Mouse (Mus musculus) gastrocnemius, postnatal 14 days (tissue): ENCODE measurements at regions not wholly inside any gene's neighbourhood (a gene's known extent, or its start where the extent isn't known, plus 50 kb on each side); places are given as distances from the start of the nearest gene placed in this dataset.

Source experiments
- DNase-seq: peaks from one replicate; pipeline ENCODE4 v3.0.0; 2021; ENCODE audit warnings: mixed read lengths
- intact Hi-C: fragments of 180-260 bp; cut with DNase I; formaldehyde crosslinking; loops from one replicate; pipeline ENCODE4 v1.15.1; 2025; ENCODE audit warnings: low total_unique reads

DNA sequence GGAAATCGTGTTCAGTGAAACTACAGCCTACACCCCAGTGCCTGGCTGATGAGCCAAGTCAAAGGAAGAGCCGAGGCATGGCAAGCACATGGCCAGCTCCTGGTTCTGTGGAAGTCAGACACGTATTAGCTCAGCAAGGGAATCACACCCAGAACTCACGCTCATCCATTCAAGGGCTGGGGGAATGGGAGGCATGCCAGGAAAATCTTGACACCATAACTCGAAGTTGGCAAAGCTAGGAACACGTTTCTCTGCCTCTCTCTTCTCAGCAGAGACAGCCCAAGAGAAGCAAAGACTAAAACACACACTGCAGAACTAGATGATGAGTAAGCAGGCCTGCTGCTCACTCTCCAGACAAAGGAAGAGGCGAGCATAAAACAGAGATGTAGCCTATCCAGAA lies 53.5 kb upstream of the Ypel5 start:
- intact Hi-C loops = loop anchor here (1.0 to 10.0 kb wide), 2 partner anchors 179 to 818 kb away; no protein-coding TSS in a partner anchor
- no peak for DNase-seq

DNA sequence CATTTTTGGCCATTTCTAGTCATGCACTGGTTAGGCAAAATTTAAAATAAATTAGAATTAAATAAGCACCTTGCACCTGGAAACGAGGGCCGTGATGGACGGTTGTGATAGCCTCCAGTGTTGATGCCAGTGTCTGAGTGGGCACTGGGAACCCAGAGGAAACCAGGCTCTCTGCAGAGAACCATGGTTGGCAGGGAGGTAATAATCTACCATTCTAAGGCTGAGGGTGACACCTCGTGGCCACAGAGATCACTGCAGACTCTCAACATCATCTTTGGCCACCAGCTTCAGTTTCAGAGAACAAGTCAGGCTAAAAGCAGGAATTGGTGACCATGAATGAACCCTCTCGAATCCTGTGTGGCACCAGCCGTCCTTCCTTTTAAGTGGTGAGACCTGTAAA lies 54.5 kb upstream of the Ypel5 start:
- intact Hi-C loops = loop anchor here (1.0 to 10.0 kb wide), 2 partner anchors 178 to 817 kb away; no protein-coding TSS in a partner anchor
- DNase-seq = peak; percentile 40

DNA sequence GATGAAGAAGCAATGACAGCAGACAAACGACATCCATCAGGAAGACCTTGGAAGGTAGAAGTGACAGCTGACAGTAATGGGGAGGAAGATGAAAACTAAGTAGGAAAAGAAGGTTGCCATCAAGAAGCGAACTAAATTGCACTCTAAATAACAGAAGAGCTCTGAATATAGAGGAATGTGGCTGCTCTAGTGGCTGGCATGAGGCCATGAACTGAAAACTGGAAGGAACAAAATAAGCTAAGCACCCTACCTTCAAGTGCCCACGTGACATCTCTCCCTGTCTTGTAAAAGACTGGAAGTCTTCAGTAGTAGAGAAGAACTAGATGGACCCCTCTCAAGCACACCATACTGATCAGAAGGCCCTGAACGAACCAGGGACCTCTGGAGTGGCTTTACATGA lies 68.0 kb upstream of the Ypel5 start:
- intact Hi-C loops = no loop called here
- DNase-seq = no peak

GRCm38 (mm10) chr17:72760937-72761336 lies 75.3 kb upstream of the Ypel5 start:
- no peak for DNase-seq
- intact Hi-C loops = no loop called here

DNA sequence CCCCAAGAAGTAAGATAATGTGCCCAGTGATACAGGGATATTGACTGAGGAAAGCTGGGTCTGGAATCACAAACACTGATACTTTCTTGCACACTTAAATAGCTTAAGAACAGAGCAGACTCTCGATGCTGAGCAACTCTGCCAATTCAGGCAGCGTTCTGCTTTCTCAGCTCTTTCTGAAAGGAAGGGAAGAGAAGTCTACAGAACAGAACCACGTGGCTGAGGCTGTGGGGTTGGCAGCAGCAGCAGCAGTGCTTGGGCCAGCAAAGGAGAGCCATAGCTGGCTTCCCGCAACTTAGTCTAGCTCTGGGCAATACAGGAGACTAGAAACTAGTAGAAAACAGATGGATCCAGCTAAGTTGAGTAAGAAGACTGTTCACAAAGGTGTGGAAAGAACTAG lies 89.8 kb upstream of the Ypel5 start:
- intact Hi-C loops = no loop called here
- DNase-seq = no peak

- no peak for DNase-seq
These were observed 103.2 kb upstream of the Ypel5 start for GRCm38 (mm10) chr17:72733006-72733405.

GRCm38 (mm10) chr17:72731691-72732090 lies 104.6 kb upstream of the Ypel5 start:
- intact Hi-C loops = no loop called here

More at GRCm38 (mm10) chr17:72733006-72733405, 103.2 kb upstream of the Ypel5 start:
- intact Hi-C loops = no loop called here

GRCm38 (mm10) chr17:72731175-72731574 lies 105.1 kb upstream of the Ypel5 start:
- intact Hi-C loops = no loop called here
- no peak for DNase-seq

More at GRCm38 (mm10) chr17:72731691-72732090, 104.6 kb upstream of the Ypel5 start:
- DNase-seq = no peak

GRCm38 (mm10) chr17:72720753-72721152 lies 115.5 kb upstream of the Ypel5 start:
- DNase-seq = no peak
- intact Hi-C loops = no loop called here

DNA sequence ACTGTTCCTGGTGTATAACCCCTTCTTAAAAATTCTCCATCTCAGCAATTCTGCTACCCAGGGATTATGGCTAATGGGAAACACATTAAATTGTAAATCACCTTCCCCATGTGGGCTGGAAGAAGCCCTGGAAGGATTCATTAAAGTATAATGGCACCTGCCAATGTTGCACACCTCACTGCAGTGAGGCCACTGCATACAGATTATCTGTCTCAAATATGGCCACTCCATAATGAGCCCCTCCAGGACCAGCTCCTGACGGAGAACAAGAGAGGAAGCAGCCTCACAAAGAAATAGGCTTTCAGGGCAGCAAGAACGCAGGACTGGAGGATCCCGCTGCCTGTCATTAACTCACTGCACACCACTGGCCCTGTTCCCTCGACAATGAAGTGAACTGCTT lies 115.2 kb upstream of the Alk start:
- intact Hi-C loops = no loop called here
- DNase-seq = no peak

GRCm38 (mm10) chr17:72691630-72692029 lies 87.2 kb upstream of the Alk start:
- intact Hi-C loops = no loop called here
- no peak for DNase-seq

GRCm38 (mm10) chr17:72689606-72690005 lies 85.2 kb upstream of the Alk start:
- DNase-seq = no peak
- intact Hi-C loops = no loop called here

DNA sequence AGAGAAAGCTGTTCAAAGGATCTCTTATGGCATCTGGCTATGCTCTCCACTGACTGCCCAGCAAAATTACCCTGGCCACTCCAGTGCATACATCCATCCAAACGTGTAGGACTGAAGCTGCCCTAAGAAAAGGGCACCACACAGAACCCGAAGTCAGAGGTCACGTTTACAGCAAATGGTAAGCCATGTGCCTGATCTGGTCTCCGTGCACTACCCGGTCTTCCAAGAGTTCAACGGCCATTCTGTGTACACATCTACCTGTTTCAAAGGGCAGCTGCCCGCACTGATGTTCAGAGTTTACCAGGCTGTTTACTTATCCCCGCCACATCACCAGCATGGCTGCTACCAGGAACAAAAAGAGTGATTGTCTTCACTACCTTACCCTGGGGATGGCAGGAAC lies 84.4 kb upstream of the Alk start:
- no peak for DNase-seq
- intact Hi-C loops = no loop called here

- intact Hi-C loops = no loop called here
These were observed 70.2 kb upstream of the Alk start for GRCm38 (mm10) chr17:72674658-72675057.

DNA sequence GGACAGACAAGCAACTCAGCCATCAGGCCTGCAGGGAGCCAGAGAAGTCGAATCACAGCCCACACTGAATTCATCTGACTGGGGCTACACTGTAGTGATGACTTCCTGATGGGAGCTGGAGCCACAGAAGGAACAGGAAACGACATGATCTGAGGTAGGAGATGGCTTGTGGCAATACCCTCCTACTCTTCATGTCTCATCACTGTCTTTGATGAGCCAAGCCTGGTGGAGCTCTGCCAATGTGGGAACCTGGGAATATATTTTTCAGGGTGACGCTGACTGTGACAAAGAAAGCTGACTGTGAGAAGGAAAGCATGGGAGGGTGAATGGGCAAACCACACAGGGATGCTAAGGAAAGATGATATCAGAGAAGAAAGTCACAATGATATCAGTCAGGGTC lies 67.6 kb upstream of the Alk start:
- no peak for DNase-seq
- intact Hi-C loops = no loop called here

More at GRCm38 (mm10) chr17:72674658-72675057, 70.2 kb upstream of the Alk start:
- no peak for DNase-seq

DNA sequence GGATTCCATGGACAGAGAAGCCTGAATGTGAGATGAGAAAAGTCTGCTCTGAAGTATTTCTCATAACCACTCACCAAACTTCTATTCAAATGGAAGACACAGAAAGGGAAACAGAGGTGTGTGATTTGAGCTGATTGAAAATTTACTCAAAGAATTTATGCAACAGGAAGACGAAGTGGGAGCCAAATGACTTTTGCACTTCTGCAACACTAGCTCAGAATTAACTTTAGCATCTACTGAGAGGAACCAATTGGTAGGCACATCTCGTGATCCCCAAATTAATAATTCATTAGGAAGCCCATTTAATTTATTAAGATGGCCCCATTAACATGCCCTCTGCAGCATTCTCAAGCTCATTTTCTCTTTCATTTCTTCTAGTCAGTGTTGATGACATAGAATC lies 62.5 kb upstream of the Alk start:
- no peak for DNase-seq
- intact Hi-C loops = no loop called here

- intact Hi-C loops = no loop called here
- no peak for DNase-seq
These were observed 57.3 kb upstream of the Alk start for GRCm38 (mm10) chr17:72661678-72662077.

- intact Hi-C loops = no loop called here
- DNase-seq = no peak
These were observed 54.3 kb upstream of the Alk start for GRCm38 (mm10) chr17:72658744-72659143.

- intact Hi-C loops = no loop called here
- no peak for DNase-seq
These were observed 53.4 kb upstream of the Alk start for GRCm38 (mm10) chr17:72657826-72658225.
